Mouse (Mus musculus): Measurements from ENCODE around the gene Ei24. TPM values are rescaled to one million over a fixed set of nuclear protein-coding genes. Genes with fewer than 3 reads are reported as not detected.
A peak's percentile ranks its signal among the peaks of the same experiment; 100 is the strongest.

Gene Ei24
- polyA plus RNA-seq, 1 experiment from 2014 or later: 79.4 TPM

DNA sequence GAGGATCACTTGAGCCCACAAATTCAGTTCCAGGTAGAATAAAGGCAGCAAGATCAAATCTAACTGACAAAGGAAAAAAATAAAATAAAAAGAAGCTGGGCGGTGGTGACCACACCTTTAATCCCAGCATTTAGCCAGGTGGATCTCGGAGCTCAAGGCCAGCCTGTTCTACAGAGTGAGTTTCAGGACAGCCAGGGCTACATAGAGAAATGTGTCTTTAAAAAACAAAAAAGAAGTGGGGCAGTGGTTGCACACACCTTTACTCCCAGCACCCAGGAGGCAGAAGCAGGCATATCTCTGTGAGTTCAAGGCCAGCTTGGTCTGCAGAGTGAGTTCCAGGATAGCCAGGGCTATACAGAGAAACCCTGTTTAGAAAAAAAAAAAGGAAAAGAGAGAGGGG, 4.8 kb upstream of the Ei24 start:
- Histone ChIP-seq H3K36me3 (ENCODE audit: control insufficient read depth, insufficient read depth) (no peaks in the 10 kb centered on the region), H3K9me3 (replicated peaks; ENCODE audit: control insufficient read depth, low read length) (no peaks in the 10 kb centered on the region), H3K4me1 (ENCODE audit: control insufficient read depth, insufficient read depth, low read length) (no peaks in the 10 kb centered on the region), H3K27me3 (ENCODE audit: control insufficient read depth, insufficient read depth, low read length) (no peaks in the 10 kb centered on the region), H3K4me2 (ENCODE audit: low read depth, low read length) (no peak overlapping the region), H3K27ac (ENCODE audit: low read length) (no peak overlapping the region), H3K9ac (ENCODE audit: low read length) (no peak overlapping the region), H3K4me3 (ENCODE audit: low read length) (no peak overlapping the region)
- 76% methylated on average over 2 of the region's 2 CpGs for WGBS
- ATAC-seq (replicated peaks; ENCODE audit: extremely low read depth, insufficient read depth, low FRiP score): no peak

DNA sequence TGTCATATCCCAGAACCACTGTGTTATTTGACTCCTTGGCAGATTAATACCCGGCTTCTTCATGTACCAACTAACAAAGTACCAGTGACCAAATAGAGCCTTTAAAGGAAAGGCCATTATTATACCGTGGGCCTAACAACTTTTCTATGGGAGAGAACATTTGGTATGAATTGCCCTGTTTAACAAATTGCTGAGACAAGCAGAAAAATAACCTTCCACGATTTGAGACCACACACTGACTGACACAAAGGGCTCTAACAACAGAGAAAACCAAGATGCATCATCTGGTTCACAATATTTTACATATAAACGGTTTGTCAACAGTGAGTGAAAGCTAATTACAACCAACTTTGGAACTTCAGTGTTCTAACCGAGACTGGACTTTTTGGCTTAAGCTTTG, 969 bp downstream of the Ei24 start:
- H3K4me2 ChIP-seq (ENCODE audit: low read depth, low read length): peak overlapping the region; percentile 85
- WGBS: 20% methylated on average over 5 of the region's 5 CpGs
- no peak overlapping the region for H3K27ac ChIP-seq (ENCODE audit: low read length)
- ATAC-seq (replicated peaks; ENCODE audit: extremely low read depth, insufficient read depth, low FRiP score): no peak
- H3K27me3 ChIP-seq (ENCODE audit: control insufficient read depth, insufficient read depth, low read length): no peaks in the 10 kb centered on the region
- H3K4me1 ChIP-seq (ENCODE audit: control insufficient read depth, insufficient read depth, low read length): peaks cover 12% of the 10 kb centered on the region
- H3K9me3 ChIP-seq (replicated peaks; ENCODE audit: control insufficient read depth, low read length): no peaks in the 10 kb centered on the region
- H3K4me3 ChIP-seq (ENCODE audit: low read length): peak overlapping the region; percentile 87
- peak overlapping the region; percentile 97 for H3K9ac ChIP-seq (ENCODE audit: low read length)
- H3K36me3 ChIP-seq (ENCODE audit: control insufficient read depth, insufficient read depth): peaks cover 8% of the 10 kb centered on the region; the same call in 1 of the 2 replicates

DNA sequence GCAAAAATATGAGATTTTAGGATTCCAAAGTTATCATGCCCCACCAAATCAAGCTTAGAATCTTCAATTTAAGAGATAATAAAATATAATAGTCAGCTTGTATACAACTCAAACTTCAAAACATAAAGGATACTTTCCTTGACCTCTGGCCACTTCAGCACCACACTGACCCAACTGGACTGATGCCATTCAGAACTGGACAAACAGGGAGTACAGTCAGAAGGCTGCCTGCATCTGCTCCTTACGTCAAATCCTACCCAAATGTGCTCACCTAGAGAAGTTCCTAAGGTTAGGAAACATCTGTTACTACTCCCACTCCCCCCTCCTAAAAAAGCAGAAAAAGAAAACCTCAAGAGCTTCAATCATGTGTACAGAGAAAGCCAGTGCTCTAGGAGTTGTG, 1.6 kb downstream of the Ei24 start:
- Histone ChIP-seq H3K4me3 (ENCODE audit: low read length) (no peak overlapping the region), H3K4me2 (ENCODE audit: low read depth, low read length) (no peak overlapping the region), H3K9me3 (replicated peaks; ENCODE audit: control insufficient read depth, low read length) (no peaks in the 10 kb centered on the region), H3K36me3 (ENCODE audit: control insufficient read depth, insufficient read depth) (peaks cover 11% of the 10 kb centered on the region), H3K27me3 (ENCODE audit: control insufficient read depth, insufficient read depth, low read length) (no peaks in the 10 kb centered on the region), H3K9ac (ENCODE audit: low read length) (no peak overlapping the region), H3K27ac (ENCODE audit: low read length) (no peak overlapping the region), H3K4me1 (ENCODE audit: control insufficient read depth, insufficient read depth, low read length) (peaks cover 12% of the 10 kb centered on the region)
- ATAC-seq (replicated peaks; ENCODE audit: extremely low read depth, insufficient read depth, low FRiP score): no peak
- 89% methylated on average over 1 of the region's 1 CpGs for WGBS

DNA sequence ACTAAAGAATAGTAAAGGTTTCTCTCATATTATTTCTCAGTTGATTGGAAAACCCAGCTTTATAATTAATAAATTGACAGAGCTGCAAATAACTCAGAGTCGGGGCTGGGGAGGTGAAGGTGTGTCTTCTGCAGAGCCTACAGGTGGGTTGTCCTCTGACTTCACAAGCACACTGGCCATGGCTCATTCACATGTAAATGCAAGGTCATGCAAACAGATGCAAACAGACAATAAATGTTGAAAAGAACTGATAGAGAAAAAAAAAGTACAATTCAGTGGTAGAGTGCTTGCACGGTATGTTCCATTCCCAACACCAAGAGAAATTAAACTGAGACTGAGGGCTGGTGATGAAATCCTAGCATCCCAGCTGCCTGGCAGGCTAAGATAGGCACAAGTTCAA, 2.7 kb downstream of the Ei24 start:
- H3K4me1 ChIP-seq (ENCODE audit: control insufficient read depth, insufficient read depth, low read length): peaks cover 12% of the 10 kb centered on the region
- no peaks in the 10 kb centered on the region for H3K27me3 ChIP-seq (ENCODE audit: control insufficient read depth, insufficient read depth, low read length)
- no peak overlapping the region for H3K27ac ChIP-seq (ENCODE audit: low read length)
- H3K9me3 ChIP-seq (replicated peaks; ENCODE audit: control insufficient read depth, low read length): no peaks in the 10 kb centered on the region
- no peak for ATAC-seq (replicated peaks; ENCODE audit: extremely low read depth, insufficient read depth, low FRiP score)
- H3K4me2 ChIP-seq (ENCODE audit: low read depth, low read length): no peak overlapping the region
- peaks cover 22% of the 10 kb centered on the region for H3K36me3 ChIP-seq (ENCODE audit: control insufficient read depth, insufficient read depth)
- WGBS: 89% methylated on average over 2 of the region's 2 CpGs
- no peak overlapping the region for H3K9ac ChIP-seq (ENCODE audit: low read length)
- H3K4me3 ChIP-seq (ENCODE audit: low read length): no peak overlapping the region

DNA sequence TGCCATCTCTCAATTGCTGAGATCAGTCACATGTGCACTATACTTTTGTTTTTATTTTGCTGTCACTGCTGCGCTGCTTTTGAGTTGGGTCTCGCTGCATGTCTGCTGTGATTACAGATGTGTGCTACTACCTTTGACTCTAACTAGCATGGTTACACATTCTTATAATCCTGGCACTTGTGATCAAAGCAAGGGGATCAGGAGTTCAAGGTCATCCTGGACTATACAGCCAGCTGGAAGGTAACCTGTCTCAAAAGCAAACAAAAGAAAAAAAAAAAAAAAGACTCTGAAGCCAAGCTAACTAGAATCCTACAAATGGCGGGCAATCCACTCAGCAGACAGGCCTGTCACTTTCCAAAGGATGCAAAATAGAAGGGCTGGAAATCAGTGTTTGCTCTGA, 5.0 kb downstream of the Ei24 start:
- 87% methylated on average over 3 of the region's 3 CpGs for WGBS
- H3K9ac ChIP-seq (ENCODE audit: low read length): no peak overlapping the region
- no peak overlapping the region for H3K4me3 ChIP-seq (ENCODE audit: low read length)
- no peak for ATAC-seq (replicated peaks; ENCODE audit: extremely low read depth, insufficient read depth, low FRiP score)
- H3K4me1 ChIP-seq (ENCODE audit: control insufficient read depth, insufficient read depth, low read length): peaks cover 12% of the 10 kb centered on the region
- H3K4me2 ChIP-seq (ENCODE audit: low read depth, low read length): no peak overlapping the region
- no peaks in the 10 kb centered on the region for H3K9me3 ChIP-seq (replicated peaks; ENCODE audit: control insufficient read depth, low read length)
- H3K36me3 ChIP-seq (ENCODE audit: control insufficient read depth, insufficient read depth): peaks cover 40% of the 10 kb centered on the region
- no peaks in the 10 kb centered on the region for H3K27me3 ChIP-seq (ENCODE audit: control insufficient read depth, insufficient read depth, low read length)
- no peak overlapping the region for H3K27ac ChIP-seq (ENCODE audit: low read length)

DNA sequence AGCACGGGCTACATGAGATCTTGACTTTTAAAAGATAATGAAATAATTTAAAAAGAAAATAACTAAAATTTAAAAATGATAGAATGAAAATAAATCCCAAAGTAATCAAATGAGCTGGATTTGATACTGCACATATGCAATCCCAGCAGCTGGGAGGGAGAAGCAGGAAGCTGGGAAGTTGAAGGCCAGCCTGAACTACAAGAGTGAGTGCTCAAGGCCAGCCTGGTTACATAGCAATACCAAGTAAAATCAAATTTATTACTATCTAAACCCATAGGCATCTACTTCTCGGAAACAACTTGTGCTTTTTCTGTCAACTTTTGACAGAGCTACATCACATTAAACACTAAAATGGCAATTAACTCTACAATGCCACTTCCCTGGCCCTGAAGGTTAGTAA, 13.3 kb downstream of the Ei24 start:
- H3K4me1 ChIP-seq (ENCODE audit: control insufficient read depth, insufficient read depth, low read length): no peaks in the 10 kb centered on the region
- WGBS: 86% methylated on average over 2 of the region's 2 CpGs

DNA sequence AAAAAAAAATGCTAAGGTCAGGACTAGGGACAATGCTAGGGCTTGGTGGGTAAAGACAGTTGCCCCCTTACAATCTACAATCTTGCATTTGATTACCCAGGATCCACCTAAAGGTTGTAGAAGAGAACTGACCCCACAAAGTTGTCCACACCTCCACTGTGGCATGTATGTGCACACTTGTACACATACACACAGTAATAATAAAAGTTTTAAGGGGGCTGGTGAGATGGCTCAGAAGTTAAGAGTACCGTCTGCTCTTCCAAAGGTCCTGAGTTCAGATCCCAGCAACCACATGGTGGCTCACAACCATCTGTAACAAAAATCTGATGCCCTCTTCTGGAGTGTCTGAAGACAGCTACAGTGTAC, 28.2 kb downstream of the Ei24 start:
- Histone ChIP-seq H3K4me1 (ENCODE audit: control insufficient read depth, insufficient read depth, low read length) (peaks cover 16% of the 10 kb centered on the region), H3K9me3 (replicated peaks; ENCODE audit: control insufficient read depth, low read length) (no peaks in the 10 kb centered on the region), H3K4me3 (ENCODE audit: low read length) (no peak overlapping the region), H3K4me2 (ENCODE audit: low read depth, low read length) (peak overlapping the region; percentile 72), H3K36me3 (ENCODE audit: control insufficient read depth, insufficient read depth) (peaks cover under 1% of the 10 kb centered on the region), H3K9ac (ENCODE audit: low read length) (no peak overlapping the region; the same call in 1 of the 2 replicates), H3K27ac (ENCODE audit: low read length) (no peak overlapping the region; the same call in 1 of the 2 replicates), H3K27me3 (ENCODE audit: control insufficient read depth, insufficient read depth, low read length) (no peaks in the 10 kb centered on the region)
- no peak for ATAC-seq (replicated peaks; ENCODE audit: extremely low read depth, insufficient read depth, low FRiP score)
- WGBS: 92% methylated on average over 1 of the region's 1 CpGs

More for the DNA sequence above, 13.3 kb downstream of the Ei24 start:
- Histone ChIP-seq H3K27ac (ENCODE audit: low read length) (no peak overlapping the region), H3K9ac (ENCODE audit: low read length) (no peak overlapping the region), H3K36me3 (ENCODE audit: control insufficient read depth, insufficient read depth) (peaks cover 67% of the 10 kb centered on the region), H3K4me3 (ENCODE audit: low read length) (no peak overlapping the region), H3K4me2 (ENCODE audit: low read depth, low read length) (no peak overlapping the region), H3K9me3 (replicated peaks; ENCODE audit: control insufficient read depth, low read length) (no peaks in the 10 kb centered on the region; the same call in 1 of the 2 replicates), H3K27me3 (ENCODE audit: control insufficient read depth, insufficient read depth, low read length) (no peaks in the 10 kb centered on the region)
- ATAC-seq (replicated peaks; ENCODE audit: extremely low read depth, insufficient read depth, low FRiP score): no peak

DNA sequence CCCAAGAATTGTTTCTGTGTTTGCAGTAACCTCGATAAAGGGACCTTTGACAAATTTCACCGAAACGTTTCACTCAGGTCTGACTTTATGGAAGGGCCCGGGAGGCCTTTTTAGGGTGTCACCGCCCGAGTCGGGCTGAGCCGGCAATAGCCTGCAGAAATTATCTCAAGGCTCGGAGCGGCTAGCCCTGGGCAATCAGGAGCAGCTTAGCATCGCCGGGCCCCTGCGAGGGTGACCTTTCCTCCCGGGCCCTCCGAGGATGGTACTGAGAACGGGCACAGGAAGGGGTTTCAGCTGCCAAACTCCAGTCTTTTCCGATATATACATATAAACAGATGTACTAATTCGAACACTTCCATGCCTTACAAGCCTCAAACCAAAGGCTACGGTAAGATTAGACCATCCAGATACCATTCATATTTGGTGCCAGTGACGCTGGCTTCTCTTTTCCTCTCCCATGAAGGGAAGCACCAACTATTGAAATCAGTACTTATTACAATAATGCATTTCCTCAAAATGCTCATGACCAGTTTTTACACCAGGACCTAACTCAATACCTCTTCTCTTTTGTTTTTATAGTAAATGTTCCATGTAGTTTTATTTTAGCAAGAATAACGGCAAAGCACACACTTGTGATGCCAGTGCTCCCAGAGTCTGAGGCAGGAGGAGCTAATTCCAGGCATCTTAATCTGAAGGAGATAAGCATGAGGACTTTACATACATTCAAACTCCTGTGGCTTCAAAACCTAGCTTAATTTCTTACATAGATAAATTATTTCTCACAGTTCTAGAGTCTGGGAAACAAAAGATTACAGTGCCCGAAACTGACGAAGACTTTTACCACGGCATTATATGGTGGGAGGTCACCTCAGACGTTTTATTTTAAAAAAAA, 28.8 kb downstream of the Ei24 start:
- Histone ChIP-seq H3K4me1 (ENCODE audit: control insufficient read depth, insufficient read depth, low read length) (peaks cover 16% of the 10 kb centered on the region), H3K9ac (ENCODE audit: low read length) (peak overlapping the region; percentile 94), H3K4me2 (ENCODE audit: low read depth, low read length) (peak overlapping the region; percentile 72), H3K9me3 (replicated peaks; ENCODE audit: control insufficient read depth, low read length) (no peaks in the 10 kb centered on the region), H3K27me3 (ENCODE audit: control insufficient read depth, insufficient read depth, low read length) (no peaks in the 10 kb centered on the region), H3K36me3 (ENCODE audit: control insufficient read depth, insufficient read depth) (peaks cover 5% of the 10 kb centered on the region), H3K4me3 (ENCODE audit: low read length) (peak overlapping the region; percentile 86), H3K27ac (ENCODE audit: low read length) (peak overlapping the region; percentile 95)
- 11% methylated on average over 25 of the region's 25 CpGs for WGBS
- ATAC-seq (replicated peaks; ENCODE audit: extremely low read depth, insufficient read depth, low FRiP score): 0 out of 2 replicates have a peak, but pooled peaks have one; percentile 3

Measured in heart, embryonic 16.5 days (tissue).